Mouse (Mus musculus) forebrain, embryonic 10.5 days (tissue): ENCODE measurements around the gene Tmem8. TPM values are rescaled to one million over a fixed set of nuclear protein-coding genes. Genes with fewer than 3 reads are reported as not detected.
"Not testable (repeated sequence)": the region's sequence is repeated elsewhere in the genome, so short reads cannot be mapped to it uniquely, and the experiment has no call there.

Experiments used
- DNase-seq: peaks from one replicate; pipeline ENCODE4 v3.0.0-alpha.2; 2017; ENCODE audit warnings: low spot score; ENCODE audit errors: extremely low spot score
- H3K27ac ChIP-seq: fragments of 300-500 bp; sonication (generic); 2 replicates; pipeline ENCODE4 v1.5.1; 2016; ENCODE audit warnings: mild to moderate bottlenecking
- H3K27me3 ChIP-seq: fragments of 300-500 bp; sonication (generic); 2 replicates; pipeline ENCODE4 v1.6.1; 2016; ENCODE audit warnings: mild to moderate bottlenecking; ENCODE audit not compliant: poor library complexity, severe bottlenecking
- H3K36me3 ChIP-seq: fragments of 300-500 bp; sonication (generic); replicated peaks from 2 replicates; pipeline ENCODE4 v1.6.1; 2016; ENCODE audit warnings: mild to moderate bottlenecking, moderate library complexity
- H3K4me1 ChIP-seq: fragments of 300-500 bp; sonication (generic); 2 replicates; pipeline ENCODE4 v1.6.1; 2016
- H3K4me3 ChIP-seq: fragments of 300-500 bp; sonication (generic); 2 replicates; pipeline ENCODE4 v1.5.1; 2016; ENCODE audit warnings: mild to moderate bottlenecking, moderate library complexity
- H3K9me3 ChIP-seq: fragments of 300-500 bp; sonication (generic); 2 replicates; pipeline ENCODE4 v1.6.1; 2016; ENCODE audit warnings: mild to moderate bottlenecking, moderate library complexity
- WGBS: fragments of 180-500 bp; shearing (Covaris S2); methylation state at CpG from one replicate; pipeline ENCODE4 v1.1.7; 2016; 5-methylcytosine and 5-hydroxymethylcytosine counted together
- polyA plus RNA-seq: library from polyadenylated mRNA; unstranded; fragments of >200 nt; fragmentation: Nextera tagmentation; extraction: Ambion mirVana; gene quantifications from 2 replicates; pipeline ENCODE4 v1.2.1, GENCODE M21; 2016

Gene Tmem8
- polyA plus RNA-seq, 1 experiment from 2014 or later: 1.7 TPM

DNA sequence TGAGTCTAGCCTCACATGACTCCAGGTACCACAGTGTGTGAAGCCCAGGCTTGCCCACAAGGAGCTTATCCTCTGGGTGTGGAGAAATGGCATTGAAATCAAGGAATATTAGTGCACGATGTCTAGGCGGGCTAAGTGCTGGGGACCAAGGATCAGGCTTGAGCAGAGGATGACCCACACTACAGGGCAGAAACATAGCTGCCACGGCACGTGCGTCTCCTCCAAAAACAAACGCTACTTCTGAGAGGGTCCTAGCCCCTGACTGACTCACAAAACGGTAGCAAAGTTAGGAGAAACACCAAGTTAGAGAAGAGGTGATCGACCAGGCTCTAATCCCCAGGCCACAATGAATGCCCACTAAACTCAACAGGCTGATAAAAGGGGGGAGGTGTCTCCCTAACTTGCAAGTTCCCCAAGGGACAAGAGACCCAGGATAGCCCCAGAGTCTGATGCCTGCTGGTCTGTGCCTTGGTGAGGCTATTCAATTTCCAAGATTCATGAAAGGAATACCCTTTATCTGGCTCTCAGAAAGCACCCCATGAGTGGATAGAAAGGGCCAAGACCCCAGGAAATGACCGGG lies 18.5 kb upstream of the Tmem8 start:
- Histone ChIP-seq H3K36me3 (peaks cover 29% of the 10 kb centered on the region), H3K27ac (peak overlapping the region; percentile 98), H3K27me3 (no peaks in the 10 kb centered on the region), H3K4me3 (peak overlapping the region; percentile 84), H3K4me1 (peaks cover 34% of the 10 kb centered on the region), H3K9me3 (no peaks in the 10 kb centered on the region)
- 22% methylated on average over 9 of the region's 9 CpGs for WGBS
- no peak for DNase-seq

DNA sequence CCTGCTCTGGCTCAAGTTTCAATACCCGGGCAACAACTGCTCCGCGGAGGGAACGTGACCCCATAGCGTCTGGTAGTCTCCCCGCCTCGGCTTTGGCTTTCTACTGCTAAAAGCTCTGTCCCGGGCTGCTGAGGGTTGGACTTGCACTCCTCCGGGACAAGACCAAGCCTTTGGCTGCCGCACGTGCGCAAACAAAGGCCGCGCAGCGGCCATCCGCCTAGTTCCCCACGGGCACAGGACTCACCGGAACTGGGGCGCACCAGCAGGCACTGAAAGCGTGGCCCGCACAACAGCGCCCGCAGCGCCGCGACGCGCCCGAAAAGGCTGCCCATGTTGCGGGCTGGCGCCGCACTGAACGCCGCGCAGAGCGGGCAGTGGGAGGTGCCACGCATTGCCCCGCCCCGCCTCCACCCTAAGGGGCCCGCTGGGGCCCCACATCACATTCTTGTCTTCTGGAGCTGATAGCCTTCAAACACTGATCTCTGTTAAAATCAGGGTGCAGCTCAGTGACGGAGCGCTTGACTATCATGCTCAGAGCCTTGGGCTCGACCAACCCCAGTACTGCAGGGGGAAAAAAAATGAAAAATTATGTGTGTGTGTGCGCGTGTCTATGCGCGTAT lies 17.9 kb upstream of the Tmem8 start, which contains the start of gene Nme4:
Gene Nme4, minus strand, starts transcription at position 482 of the 620 bp plus-strand sequence.
- Histone ChIP-seq H3K27me3 (no peaks in the 10 kb centered on the region), H3K27ac (peak within 1 kb of the TSS; percentile 98), H3K4me3 (peak within 1 kb of the TSS; percentile 84), H3K36me3 (peaks cover 29% of the 10 kb centered on the region), H3K4me1 (peaks cover 28% of the 10 kb centered on the region), H3K9me3 (no peaks in the 10 kb centered on the region)
- peak; percentile 76 for DNase-seq
- 4% methylated on average over 47 of the region's 47 CpGs for WGBS

DNA sequence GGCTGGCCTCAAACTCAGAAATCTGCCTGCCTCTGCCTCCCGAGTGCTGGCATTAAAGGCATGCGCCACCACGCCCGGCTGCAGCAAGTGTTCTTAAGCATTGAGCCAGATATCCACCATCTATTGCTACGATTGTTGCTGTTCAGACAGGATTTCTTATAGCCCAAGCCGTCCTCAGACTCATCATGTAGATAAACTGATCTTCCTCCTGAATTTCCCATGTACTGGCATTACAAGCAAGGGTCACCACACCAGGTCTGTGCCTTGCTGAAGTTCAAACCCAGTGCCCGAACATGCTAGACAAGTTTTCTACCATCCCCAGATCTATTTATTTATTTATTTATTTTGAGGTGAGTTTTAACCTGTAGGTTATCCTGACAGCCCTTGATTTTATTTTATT lies 14.6 kb upstream of the Tmem8 start:
- H3K4me1 ChIP-seq: peaks cover 33% of the 10 kb centered on the region
- H3K9me3 ChIP-seq: no peaks in the 10 kb centered on the region
- H3K36me3 ChIP-seq: peaks cover 7% of the 10 kb centered on the region
- no peaks in the 10 kb centered on the region for H3K27me3 ChIP-seq
- 93% methylated on average over 7 of the region's 7 CpGs for WGBS
- no peak overlapping the region for H3K27ac ChIP-seq
- H3K4me3 ChIP-seq: no peak overlapping the region
- no peak for DNase-seq

DNA sequence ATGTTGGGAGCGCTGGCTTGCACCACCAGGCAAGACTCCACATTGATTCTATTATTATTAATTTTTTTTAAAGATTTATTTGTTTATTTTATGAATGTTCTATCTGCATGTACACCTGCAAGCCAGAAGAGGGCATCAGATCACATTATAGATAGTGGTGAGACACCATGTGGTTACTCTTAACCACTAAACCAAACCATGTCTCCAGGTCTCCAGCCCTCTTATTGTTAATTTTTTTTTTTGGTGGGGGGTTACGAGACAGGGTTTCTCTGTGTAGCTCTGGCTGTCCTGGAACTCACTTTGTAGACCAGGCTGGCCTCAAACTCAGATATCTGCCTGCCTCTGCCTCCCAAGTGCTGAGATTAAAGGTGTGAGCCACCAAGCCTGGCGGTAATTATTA lies 13.8 kb upstream of the Tmem8 start:
- not testable (repeated sequence) for H3K27me3 ChIP-seq, H3K36me3 ChIP-seq, H3K4me3 ChIP-seq, H3K27ac ChIP-seq, DNase-seq, H3K9me3 ChIP-seq
- H3K4me1 ChIP-seq: peaks cover 25% of the 10 kb centered on the region
- WGBS: 57% methylated on average over 3 of the region's 3 CpGs

DNA sequence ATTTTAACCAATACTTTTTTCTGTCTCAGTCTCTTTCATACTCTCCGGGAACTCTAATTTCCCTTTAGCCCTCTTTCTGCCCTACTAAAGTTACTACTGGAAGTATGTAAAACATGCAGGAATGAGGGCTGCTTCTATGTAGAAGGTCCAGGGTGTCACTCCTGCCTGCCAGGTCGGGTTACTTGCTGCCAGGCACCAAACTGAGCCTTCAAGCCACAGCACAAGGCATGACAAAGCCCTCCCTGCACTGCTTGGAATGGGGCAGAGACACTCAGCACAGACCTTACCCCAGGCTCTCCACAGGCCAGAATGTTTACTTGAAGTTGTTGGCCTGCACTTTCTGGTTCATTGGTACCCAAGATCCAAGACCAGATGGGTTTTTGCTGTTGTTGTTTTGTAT lies 12.9 kb upstream of the Tmem8 start:
- Histone ChIP-seq H3K4me1 (peaks cover 16% of the 10 kb centered on the region), H3K4me3 (no peak overlapping the region), H3K36me3 (no peaks in the 10 kb centered on the region), H3K27ac (no peak overlapping the region), H3K27me3 (no peaks in the 10 kb centered on the region), H3K9me3 (no peaks in the 10 kb centered on the region)
- 47% methylated on average over 2 of the region's 2 CpGs for WGBS
- DNase-seq: no peak

DNA sequence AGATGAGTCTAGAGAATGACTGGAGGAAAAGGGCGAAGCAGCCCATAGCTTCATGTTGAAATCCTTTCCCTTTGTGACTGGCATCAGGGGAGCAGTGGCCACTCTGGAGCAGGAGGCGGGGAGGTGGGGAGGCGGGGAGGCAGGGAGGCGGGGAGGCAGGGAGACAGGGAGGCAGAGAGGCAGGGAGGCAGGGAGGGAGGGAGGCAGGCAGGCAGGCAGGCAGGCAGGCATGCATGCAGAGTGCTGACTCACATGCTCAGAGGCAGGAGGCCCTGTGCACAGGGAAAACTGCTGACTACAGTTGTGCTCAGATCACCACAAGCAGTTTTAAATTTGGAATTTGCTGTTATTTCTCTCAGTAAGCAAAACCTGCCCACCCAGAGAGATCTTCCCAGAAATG lies 11.6 kb upstream of the Tmem8 start:
- 42% methylated on average over 4 of the region's 4 CpGs for WGBS
- no peaks in the 10 kb centered on the region for H3K36me3 ChIP-seq
- no peaks in the 10 kb centered on the region for H3K27me3 ChIP-seq
- no peak for DNase-seq
- H3K4me1 ChIP-seq: peaks cover 8% of the 10 kb centered on the region
- no peaks in the 10 kb centered on the region for H3K9me3 ChIP-seq
- H3K4me3 ChIP-seq: no peak overlapping the region
- H3K27ac ChIP-seq: peak overlapping the region; percentile 16; the same call in 1 of the 2 replicates

DNA sequence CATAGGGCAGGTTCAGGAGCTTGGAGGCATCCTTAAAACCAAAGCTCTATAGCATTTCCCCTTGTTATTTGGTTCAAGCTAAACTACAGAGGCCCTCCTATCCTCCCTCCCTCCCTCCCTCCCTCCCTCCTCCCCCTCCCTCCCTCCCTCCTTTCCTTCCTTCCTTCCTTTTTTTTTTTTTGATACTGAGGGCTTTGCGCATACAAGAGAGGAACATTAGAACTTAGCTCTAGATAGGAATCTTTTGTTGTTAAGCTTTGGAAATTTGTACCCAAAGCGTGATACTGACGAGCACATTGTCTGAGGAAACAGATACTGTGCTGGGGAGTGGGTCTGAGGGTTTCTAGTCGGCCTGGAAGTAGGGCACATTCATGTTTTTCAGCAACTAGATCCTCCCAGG lies 7.5 kb upstream of the Tmem8 start:
- 68% methylated on average over 4 of the region's 4 CpGs for WGBS
- Histone ChIP-seq H3K27me3 (peaks cover 8% of the 10 kb centered on the region), H3K4me1 (peaks cover 12% of the 10 kb centered on the region), H3K9me3 (no peaks in the 10 kb centered on the region), H3K36me3 (no peaks in the 10 kb centered on the region), H3K4me3 (no peak overlapping the region), H3K27ac (no peak overlapping the region)
- no peak for DNase-seq

DNA sequence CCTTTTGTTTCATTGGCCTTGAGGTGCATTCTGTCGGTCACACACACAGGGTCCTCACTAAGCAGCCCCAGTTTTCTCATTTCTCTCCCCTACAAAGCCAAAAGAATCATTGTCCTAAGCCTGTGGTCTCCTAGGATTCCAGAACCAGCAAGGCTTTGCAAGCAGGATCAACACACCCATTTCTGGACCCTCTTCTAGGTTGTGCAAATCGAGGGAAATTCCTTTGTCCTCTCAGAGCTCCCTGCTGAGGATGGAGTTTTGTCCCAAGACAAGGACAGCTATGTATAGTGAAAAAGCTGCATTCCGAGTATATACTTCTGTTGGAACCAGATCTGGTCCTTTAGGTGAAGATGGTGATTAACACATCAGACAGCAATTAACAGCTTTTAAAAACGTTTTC lies 2.9 kb upstream of the Tmem8 start:
- no peak overlapping the region for H3K27ac ChIP-seq
- 17% methylated on average over 4 of the region's 4 CpGs for WGBS
- DNase-seq: no peak
- peaks cover 53% of the 10 kb centered on the region for H3K27me3 ChIP-seq
- peaks cover 35% of the 10 kb centered on the region for H3K4me1 ChIP-seq
- H3K9me3 ChIP-seq: no peaks in the 10 kb centered on the region
- H3K36me3 ChIP-seq: no peaks in the 10 kb centered on the region
- H3K4me3 ChIP-seq: no peak overlapping the region

DNA sequence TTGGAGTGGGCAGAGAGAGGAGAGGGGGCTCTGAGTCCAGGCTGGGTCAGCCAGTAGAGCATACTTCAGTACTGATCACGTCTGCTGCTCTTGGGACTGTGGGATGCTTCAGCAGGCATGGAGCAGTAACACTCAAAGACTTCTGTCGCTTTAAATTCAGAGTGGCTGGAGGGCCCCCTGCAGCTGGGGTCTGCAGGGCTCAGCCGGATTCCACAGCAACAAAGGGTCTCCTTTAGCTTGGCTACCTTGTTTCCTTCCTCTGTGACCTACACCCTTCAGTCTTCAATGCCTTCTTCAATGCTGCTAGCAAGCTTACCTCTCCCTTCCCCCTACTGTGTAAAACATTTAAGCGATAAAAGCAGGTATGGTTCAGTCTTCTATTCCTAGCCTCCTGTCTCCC lies 2.1 kb upstream of the Tmem8 start:
- Histone ChIP-seq H3K9me3 (no peaks in the 10 kb centered on the region), H3K36me3 (no peaks in the 10 kb centered on the region), H3K27ac (0 out of 2 replicates have a peak overlapping the region, but pooled peaks have one; percentile 54), H3K4me3 (peak overlapping the region; percentile 9), H3K27me3 (peaks cover 62% of the 10 kb centered on the region), H3K4me1 (peaks cover 35% of the 10 kb centered on the region)
- WGBS: under 1% methylated on average over 4 of the region's 4 CpGs
- no peak for DNase-seq

DNA sequence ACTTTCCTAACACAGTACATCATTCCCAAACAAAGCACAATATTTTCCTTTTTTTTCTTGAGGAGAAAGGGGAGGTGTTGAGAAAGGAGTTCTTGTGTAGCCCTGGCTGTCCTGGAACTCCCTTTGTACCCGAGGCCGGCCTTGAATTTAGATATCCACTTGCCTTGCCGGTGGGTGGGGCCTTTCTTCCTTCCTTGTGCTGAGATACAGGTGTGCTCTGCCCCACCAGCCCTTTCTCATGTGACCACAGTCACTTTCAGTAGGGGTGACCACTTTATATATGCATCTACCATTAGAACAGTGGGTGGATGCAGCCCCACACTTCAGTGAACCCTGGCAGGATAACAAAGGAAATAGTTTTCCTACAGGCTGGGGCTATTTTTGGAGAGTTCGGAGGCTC lies 1.4 kb upstream of the Tmem8 start:
- whole genome bisulfite sequencing: 20% methylated on average over 4 of the region's 4 CpGs
- H3K27me3 ChIP-seq: peaks cover 69% of the 10 kb centered on the region

DNA sequence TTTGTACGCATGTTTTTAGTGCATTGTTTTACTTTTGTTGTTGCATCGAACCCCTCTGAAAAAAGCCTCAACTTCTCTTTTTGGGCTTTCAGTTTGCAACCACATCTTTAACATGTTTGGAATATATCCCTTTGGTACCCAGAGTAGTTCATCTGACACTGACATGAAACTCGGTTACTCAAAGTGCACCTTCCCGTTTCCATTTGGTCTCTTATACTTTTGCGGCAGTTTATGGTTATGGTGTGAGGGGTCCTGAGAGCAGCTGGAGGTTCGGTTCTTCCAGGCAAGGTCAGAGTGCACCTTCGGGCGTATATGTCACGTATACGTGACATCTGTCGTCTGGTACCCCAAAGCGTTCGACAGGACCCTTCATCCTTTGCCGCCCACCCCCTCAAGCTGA lies 348 bp upstream of the Tmem8 start:
- DNase-seq: no peak
- Histone ChIP-seq H3K4me3 (peak overlapping the region; percentile 91), H3K27me3 (peaks cover 79% of the 10 kb centered on the region), H3K36me3 (no peaks in the 10 kb centered on the region), H3K4me1 (peaks cover 35% of the 10 kb centered on the region), H3K9me3 (no peaks in the 10 kb centered on the region), H3K27ac (peak overlapping the region; percentile 83; the same call in 1 of the 2 replicates)
- WGBS: 19% methylated on average over 14 of the region's 14 CpGs

More for the DNA sequence above, 1.4 kb upstream of the Tmem8 start:
- Histone ChIP-seq H3K27ac (no peak overlapping the region), H3K9me3 (no peaks in the 10 kb centered on the region), H3K4me3 (no peak overlapping the region), H3K4me1 (peaks cover 35% of the 10 kb centered on the region), H3K36me3 (no peaks in the 10 kb centered on the region)
- no peak for DNase-seq

DNA sequence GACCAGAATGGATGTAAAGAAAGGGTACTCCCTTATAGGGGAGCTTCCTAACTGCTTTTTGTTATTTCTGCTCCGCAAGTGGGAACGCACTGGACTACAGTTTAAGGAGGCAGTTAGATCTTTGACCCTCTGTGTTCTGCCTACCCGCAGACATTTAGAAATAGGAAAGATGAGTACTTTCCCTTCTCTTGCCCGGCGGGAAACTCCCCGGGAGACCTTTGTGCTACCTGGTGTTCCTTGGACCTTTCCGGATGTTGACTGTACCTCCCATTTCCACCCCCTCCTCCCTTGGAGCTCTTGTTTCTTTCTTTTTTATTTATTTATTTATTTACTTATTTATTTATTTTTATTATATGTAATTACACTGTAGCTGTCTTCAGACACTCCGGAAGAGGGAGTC lies 962 bp downstream of the Tmem8 start:
- Histone ChIP-seq H3K9me3 (no peaks in the 10 kb centered on the region), H3K27ac (no peak overlapping the region), H3K4me1 (peaks cover 35% of the 10 kb centered on the region), H3K36me3 (no peaks in the 10 kb centered on the region), H3K4me3 (peak overlapping the region; percentile 91), H3K27me3 (peaks cover 92% of the 10 kb centered on the region)
- WGBS: 14% methylated on average over 8 of the region's 8 CpGs
- no peak for DNase-seq

DNA sequence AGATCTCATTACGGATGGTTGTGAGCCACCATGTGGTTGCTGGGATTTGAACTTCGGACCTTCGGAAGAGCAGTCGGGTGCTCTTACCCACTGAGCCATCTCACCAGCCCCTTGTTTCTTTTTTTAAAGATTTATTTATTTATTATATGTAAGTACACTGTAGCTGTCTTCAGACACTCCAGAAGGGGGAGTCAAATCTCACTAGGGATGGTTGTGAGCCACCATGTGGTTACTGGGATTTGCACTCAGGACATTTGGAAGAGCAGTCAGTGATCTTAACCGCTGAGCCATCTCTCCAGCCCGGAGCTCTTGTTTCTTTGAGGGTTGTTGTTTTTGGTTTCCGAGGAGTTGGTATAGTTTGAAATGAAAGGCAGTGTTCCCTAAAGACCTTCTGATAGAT lies 1.4 kb downstream of the Tmem8 start:
- not testable (repeated sequence) for DNase-seq, H3K36me3 ChIP-seq, H3K9me3 ChIP-seq, H3K4me3 ChIP-seq, H3K27ac ChIP-seq
- WGBS: 70% methylated on average over 7 of the region's 7 CpGs
- Histone ChIP-seq H3K4me1 (peaks cover 35% of the 10 kb centered on the region), H3K27me3 (peaks cover 96% of the 10 kb centered on the region)
